Mouse (Mus musculus): ENCODE results near the gene Tnfaip6. TPM values are rescaled to one million over a fixed set of nuclear protein-coding genes. Genes with fewer than 3 reads are reported as not detected.
"Not testable (repeated sequence)": the region's sequence is repeated elsewhere in the genome, so short reads cannot be mapped to it uniquely, and the experiment has no call there.

The Tnfaip6 gene
- total RNA-seq (2014; rRNA removed; ENCODE audit: low replicate concordance) (1.7 and 2.0 TPM in 2 replicates), polyA plus RNA-seq (2015; fragmentation: Nextera tagmentation; extraction: Ambion mirVana) (3.3 and 3.7 TPM in 2 replicates)

- 2% methylated on average over 17 of the region's 17 CpGs for WGBS
- Histone ChIP-seq H3K4me1 (ENCODE audit: control insufficient read depth, insufficient read depth) (no peaks in the 10 kb centered on the region), H3K27ac (ENCODE audit: low read depth) (no peak within 1 kb of the TSS), H3K9me3 (replicated peaks; ENCODE audit: control insufficient read depth, low read length) (no peaks in the 10 kb centered on the region), H3K4me3 (ENCODE audit: low read depth, low read length) (peak within 1 kb of the TSS; percentile 47), H3K36me3 (replicated peaks; ENCODE audit: control insufficient read depth, insufficient read depth, low read length) (no peaks in the 10 kb centered on the region), H3K9ac (replicated peaks; ENCODE audit: low read depth, low read length) (peak within 1 kb of the TSS; percentile 21), H3K27me3 (ENCODE audit: control insufficient read depth, insufficient read depth, low read length) (no peaks in the 10 kb centered on the region), H3K4me2 (ENCODE audit: low read depth, low read length) (peak within 1 kb of the TSS; percentile 65)
- DNase-seq (ENCODE audit: low spot score) (peak; percentile 72), ATAC-seq (ENCODE audit: insufficient read depth, low read depth) (peak; percentile 74)
- TF ChIP-seq CTCF (IDR thresholded peaks at IDR 0.05; ENCODE audit: low read depth) (no peak), EP300 (IDR thresholded peaks at IDR 0.05; ENCODE audit: low read depth) (no peak)
Observed at GRCm38 (mm10) chr2:52037882-52038281, at the start of gene Tnfaip6. Gene Tnfaip6, plus strand, starts transcription at chr2:52038009.

GRCm38 (mm10) chr2:51989559-51989958 lies 48.2 kb upstream of the Tnfaip6 start:
- H3K4me1 ChIP-seq (ENCODE audit: control insufficient read depth, insufficient read depth) = no peaks in the 10 kb centered on the region
- no peak for TF ChIP-seq CTCF (IDR thresholded peaks at IDR 0.05; ENCODE audit: low read depth)
- no peak for TF ChIP-seq EP300 (IDR thresholded peaks at IDR 0.05; ENCODE audit: low read depth)
- 30% methylated on average over 2 of the region's 2 CpGs for WGBS
- no peak overlapping the region for H3K27ac ChIP-seq (ENCODE audit: low read depth)
- H3K36me3 ChIP-seq (replicated peaks; ENCODE audit: control insufficient read depth, insufficient read depth, low read length) = no peaks in the 10 kb centered on the region
- ATAC-seq (ENCODE audit: insufficient read depth, low read depth) (no peak), DNase-seq (ENCODE audit: low spot score) (no peak)
- H3K4me2 ChIP-seq (ENCODE audit: low read depth, low read length) = no peak overlapping the region
- H3K4me3 ChIP-seq (ENCODE audit: low read depth, low read length) = no peak overlapping the region
- H3K9me3 ChIP-seq (replicated peaks; ENCODE audit: control insufficient read depth, low read length) = no peaks in the 10 kb centered on the region
- no peaks in the 10 kb centered on the region for H3K27me3 ChIP-seq (ENCODE audit: control insufficient read depth, insufficient read depth, low read length)
- H3K9ac ChIP-seq (replicated peaks; ENCODE audit: low read depth, low read length) = no peak overlapping the region

- ATAC-seq (ENCODE audit: insufficient read depth, low read depth) (no peak), DNase-seq (ENCODE audit: low spot score) (no peak)
- TF ChIP-seq CTCF (IDR thresholded peaks at IDR 0.05; ENCODE audit: low read depth) (no peak), EP300 (IDR thresholded peaks at IDR 0.05; ENCODE audit: low read depth) (no peak)
- WGBS = 83% methylated on average over 6 of the region's 6 CpGs
- Histone ChIP-seq H3K27ac (ENCODE audit: low read depth) (no peak overlapping the region), H3K9me3 (replicated peaks; ENCODE audit: control insufficient read depth, low read length) (no peaks in the 10 kb centered on the region), H3K9ac (replicated peaks; ENCODE audit: low read depth, low read length) (no peak overlapping the region), H3K4me2 (ENCODE audit: low read depth, low read length) (no peak overlapping the region), H3K36me3 (replicated peaks; ENCODE audit: control insufficient read depth, insufficient read depth, low read length) (no peaks in the 10 kb centered on the region), H3K4me3 (ENCODE audit: low read depth, low read length) (no peak overlapping the region), H3K4me1 (ENCODE audit: control insufficient read depth, insufficient read depth) (no peaks in the 10 kb centered on the region), H3K27me3 (ENCODE audit: control insufficient read depth, insufficient read depth, low read length) (no peaks in the 10 kb centered on the region)
Observed at GRCm38 (mm10) chr2:51991447-51991846, 46.4 kb upstream of the Tnfaip6 start.

- no peaks in the 10 kb centered on the region for H3K9me3 ChIP-seq (replicated peaks; ENCODE audit: control insufficient read depth, low read length)
- no peaks in the 10 kb centered on the region for H3K4me1 ChIP-seq (ENCODE audit: control insufficient read depth, insufficient read depth)
- no peak overlapping the region for H3K9ac ChIP-seq (replicated peaks; ENCODE audit: low read depth, low read length)
- H3K4me3 ChIP-seq (ENCODE audit: low read depth, low read length) = no peak overlapping the region
- TF ChIP-seq CTCF (IDR thresholded peaks at IDR 0.05; ENCODE audit: low read depth) (no peak), EP300 (IDR thresholded peaks at IDR 0.05; ENCODE audit: low read depth) (no peak)
- H3K36me3 ChIP-seq (replicated peaks; ENCODE audit: control insufficient read depth, insufficient read depth, low read length) = no peaks in the 10 kb centered on the region
- DNase-seq (ENCODE audit: low spot score) (no peak), ATAC-seq (ENCODE audit: insufficient read depth, low read depth) (no peak)
- H3K4me2 ChIP-seq (ENCODE audit: low read depth, low read length) = no peak overlapping the region
- WGBS = 51% methylated on average over 7 of the region's 7 CpGs
- no peak overlapping the region for H3K27ac ChIP-seq (ENCODE audit: low read depth)
- H3K27me3 ChIP-seq (ENCODE audit: control insufficient read depth, insufficient read depth, low read length) = no peaks in the 10 kb centered on the region
Observed at GRCm38 (mm10) chr2:51999996-52000395, 37.8 kb upstream of the Tnfaip6 start.

- no peak for ATAC-seq (ENCODE audit: insufficient read depth, low read depth)
- no peak overlapping the region for H3K27ac ChIP-seq (ENCODE audit: low read depth)
Observed at GRCm38 (mm10) chr2:52001521-52001920, 36.3 kb upstream of the Tnfaip6 start.

GRCm38 (mm10) chr2:52002299-52002698 lies 35.5 kb upstream of the Tnfaip6 start:
- H3K4me3 ChIP-seq (ENCODE audit: low read depth, low read length); DNase-seq (ENCODE audit: low spot score); H3K4me2 ChIP-seq (ENCODE audit: low read depth, low read length); H3K27me3 ChIP-seq (ENCODE audit: control insufficient read depth, insufficient read depth, low read length); H3K4me1 ChIP-seq (ENCODE audit: control insufficient read depth, insufficient read depth); ATAC-seq (ENCODE audit: insufficient read depth, low read depth); H3K9ac ChIP-seq (replicated peaks; ENCODE audit: low read depth, low read length); H3K36me3 ChIP-seq (replicated peaks; ENCODE audit: control insufficient read depth, insufficient read depth, low read length); H3K27ac ChIP-seq (ENCODE audit: low read depth); H3K9me3 ChIP-seq (replicated peaks; ENCODE audit: control insufficient read depth, low read length): not testable (repeated sequence)
- WGBS = 87% methylated on average over 10 of the region's 10 CpGs

More at GRCm38 (mm10) chr2:52001521-52001920, 36.3 kb upstream of the Tnfaip6 start:
- H3K4me2 ChIP-seq (ENCODE audit: low read depth, low read length) = no peak overlapping the region
- no peak for TF ChIP-seq CTCF (IDR thresholded peaks at IDR 0.05; ENCODE audit: low read depth)
- TF ChIP-seq EP300 (IDR thresholded peaks at IDR 0.05; ENCODE audit: low read depth) = no peak
- WGBS = 89% methylated on average over 8 of the region's 8 CpGs
- H3K4me1 ChIP-seq (ENCODE audit: control insufficient read depth, insufficient read depth) = no peaks in the 10 kb centered on the region
- no peak for DNase-seq (ENCODE audit: low spot score)
- H3K9me3 ChIP-seq (replicated peaks; ENCODE audit: control insufficient read depth, low read length) = no peaks in the 10 kb centered on the region
- no peak overlapping the region for H3K4me3 ChIP-seq (ENCODE audit: low read depth, low read length)
- no peaks in the 10 kb centered on the region for H3K27me3 ChIP-seq (ENCODE audit: control insufficient read depth, insufficient read depth, low read length)
- no peaks in the 10 kb centered on the region for H3K36me3 ChIP-seq (replicated peaks; ENCODE audit: control insufficient read depth, insufficient read depth, low read length)
- H3K9ac ChIP-seq (replicated peaks; ENCODE audit: low read depth, low read length) = no peak overlapping the region
